Mouse (Mus musculus): ENCODE measurements at regions not wholly inside any gene's neighbourhood (a gene's known extent, or its start where the extent isn't known, plus 50 kb on each side); places are given as distances from the start of the nearest gene placed in this dataset.

DNA sequence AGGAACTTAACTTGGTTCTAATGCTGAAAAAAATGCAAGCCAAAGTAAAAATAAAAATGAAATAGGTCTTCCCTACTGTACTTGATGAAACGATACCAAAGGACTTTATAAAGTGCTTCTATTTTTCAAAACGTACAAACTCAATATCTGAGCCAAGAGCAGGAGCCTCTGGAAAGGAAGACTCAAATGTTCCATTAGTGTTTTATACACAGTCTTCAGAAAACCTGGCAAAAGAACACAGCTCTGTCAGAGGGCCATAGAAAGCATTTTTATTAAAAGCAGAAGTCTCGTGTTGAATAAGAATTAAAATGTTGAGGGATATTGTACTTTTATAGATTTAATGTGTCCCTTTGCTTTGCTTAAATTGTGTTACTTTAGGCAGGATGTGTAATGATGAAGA, 174.6 kb downstream of the Slitrk6 start:
- TF ChIP-seq CTCF (IDR thresholded peaks at IDR 0.05; ENCODE audit: low read depth, low read length) = no peak
- TF ChIP-seq POLR2A (IDR thresholded peaks at IDR 0.05; ENCODE audit: extremely low read depth, insufficient read depth, low read length) = no peak

Data from liver, adult 2 months (tissue).